Mouse (Mus musculus) frontal cortex, postnatal 25 days (tissue): ENCODE measurements around the gene Gm28047.
"Not testable (repeated sequence)": the region's sequence is repeated elsewhere in the genome, so short reads cannot be mapped to it uniquely, and the experiment has no call there.

Source experiments
- DNase-seq, 2 experiments: peaks; one replicate each; pipeline ENCODE4 v3.0.0; 2022; ENCODE audit warnings: low spot score in 2 of 2

Gm28047 gene

GRCm38 (mm10) chr15:102620765-102621164 lies 4.1 kb downstream of the Gm28047 start:
- DNase-seq = no peak

GRCm38 (mm10) chr15:102619486-102619885 lies 5.4 kb downstream of the Gm28047 start:
- no peak for DNase-seq

- no peak for DNase-seq
These were observed 7.2 kb downstream of the Gm28047 start for GRCm38 (mm10) chr15:102617654-102618053.

GRCm38 (mm10) chr15:102616174-102616573 lies 8.7 kb downstream of the Gm28047 start:
- DNase-seq = no peak

GRCm38 (mm10) chr15:102614224-102614623 lies 10.6 kb downstream of the Gm28047 start:
- DNase-seq = no peak

- no peak for DNase-seq
These were observed 11.9 kb downstream of the Gm28047 start for GRCm38 (mm10) chr15:102612966-102613365.

- DNase-seq = not testable (repeated sequence)
These were observed 16.3 kb downstream of the Gm28047 start for GRCm38 (mm10) chr15:102608586-102608985.

- DNase-seq = no peak
These were observed 30.7 kb downstream of the Gm28047 start for GRCm38 (mm10) chr15:102593996-102594656.

- no peak for DNase-seq
These were observed 32.2 kb downstream of the Gm28047 start for GRCm38 (mm10) chr15:102592674-102593073.

GRCm38 (mm10) chr15:102590567-102590966 lies 34.3 kb downstream of the Gm28047 start:
- no peak for DNase-seq

- DNase-seq = no peak
These were observed 35.0 kb downstream of the Gm28047 start for GRCm38 (mm10) chr15:102589826-102590225.

- no peak for DNase-seq
These were observed 39.4 kb downstream of the Gm28047 start for GRCm38 (mm10) chr15:102585501-102585900.

GRCm38 (mm10) chr15:102583708-102584383 lies 41.0 kb downstream of the Gm28047 start:
- peak in 1 of 2 experiments; percentile 15 for DNase-seq

- DNase-seq = no peak
These were observed 43.7 kb downstream of the Gm28047 start for GRCm38 (mm10) chr15:102581205-102581604.

- no peak for DNase-seq
These were observed 46.5 kb downstream of the Gm28047 start for GRCm38 (mm10) chr15:102578351-102578750.

GRCm38 (mm10) chr15:102576972-102577371 lies 47.9 kb downstream of the Gm28047 start:
- no peak for DNase-seq

GRCm38 (mm10) chr15:102572081-102572480 lies 52.8 kb downstream of the Gm28047 start:
- no peak for DNase-seq

GRCm38 (mm10) chr15:102567849-102568248 lies 57.0 kb downstream of the Gm28047 start:
- no peak for DNase-seq

- no peak for DNase-seq
These were observed 61.2 kb downstream of the Gm28047 start for GRCm38 (mm10) chr15:102563681-102564080.

GRCm38 (mm10) chr15:102563061-102563460 lies 61.8 kb downstream of the Gm28047 start:
- no peak for DNase-seq

GRCm38 (mm10) chr15:102562491-102562890 lies 62.4 kb downstream of the Gm28047 start:
- no peak for DNase-seq

GRCm38 (mm10) chr15:102557580-102557979 lies 67.3 kb downstream of the Gm28047 start:
- DNase-seq = no peak

GRCm38 (mm10) chr15:102555581-102555980 lies 69.3 kb downstream of the Gm28047 start:
- no peak for DNase-seq
